Mouse (Mus musculus): ENCODE data around the gene Dnajb12.
A peak's percentile ranks its signal among the peaks of the same experiment; 100 is the strongest.

DNA sequence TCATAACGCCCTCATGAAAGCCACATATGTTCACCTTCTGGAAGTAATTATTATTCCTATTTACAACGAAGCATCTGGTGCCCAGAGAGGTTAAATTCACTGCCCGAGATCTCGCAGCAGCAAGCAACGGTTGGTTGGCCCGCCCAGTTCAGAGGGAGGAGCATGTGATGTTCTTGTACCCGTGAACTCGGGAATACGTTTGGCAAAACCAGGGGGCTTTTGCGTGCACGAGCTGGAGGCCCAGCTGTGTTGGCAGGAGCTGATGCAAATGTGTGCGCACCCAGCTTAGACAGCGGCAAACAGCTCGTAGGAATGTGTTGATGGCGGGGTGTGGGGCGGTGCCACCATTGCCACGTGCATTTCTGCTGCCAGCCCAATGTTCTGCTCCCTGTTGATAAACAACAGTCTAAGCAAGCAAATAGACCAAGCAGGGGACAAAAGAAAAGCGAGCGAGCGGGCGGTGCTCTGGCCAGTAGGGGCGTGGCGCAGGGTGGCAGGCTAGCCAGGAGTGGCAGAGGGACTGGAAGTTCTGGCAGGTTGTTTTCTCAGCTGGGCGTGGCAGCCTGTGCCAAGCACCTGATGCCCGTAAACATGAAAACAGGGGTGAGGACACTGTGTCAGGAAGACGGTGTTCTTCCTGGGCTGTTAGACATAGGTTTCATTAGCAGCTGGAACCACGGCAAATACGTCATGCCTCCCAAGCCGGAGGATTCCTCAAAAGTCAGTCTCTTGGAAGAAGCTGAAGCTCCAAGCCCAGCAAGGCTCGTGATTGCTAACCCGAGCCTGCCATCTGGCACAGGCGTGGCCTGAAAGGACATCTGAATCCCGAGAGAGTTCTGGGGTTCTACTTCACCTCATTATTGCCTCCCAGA, 41.7 kb downstream of the Dnajb12 start:
- TF ChIP-seq CTCF (IDR thresholded peaks at IDR 0.05; ENCODE audit: low read depth) = peak; percentile 67
- no peak for TF ChIP-seq EP300 (IDR thresholded peaks at IDR 0.05; ENCODE audit: low read depth)

All from liver, embryonic 14.5 days (tissue).